Mouse (Mus musculus) embryo, embryonic 11.5 days (tissue): ENCODE measurements around the gene Fbxw4.
"Not testable (repeated sequence)": the region's sequence is repeated elsewhere in the genome, so short reads cannot be mapped to it uniquely, and the experiment has no call there.

Source experiments
- DNase-seq: peaks from one replicate; pipeline ENCODE4 v3.0.0-alpha.2; 2012; ENCODE audit warnings: low read depth, low spot score

Fbxw4 gene

GRCm38 (mm10) chr19:45580235-45580634 lies 79.9 kb downstream of the Fbxw4 start:
- no peak for DNase-seq

- DNase-seq: no peak
Observed at GRCm38 (mm10) chr19:45579416-45579815, 80.7 kb downstream of the Fbxw4 start.

GRCm38 (mm10) chr19:45578976-45579375 lies 81.1 kb downstream of the Fbxw4 start:
- DNase-seq: no peak

GRCm38 (mm10) chr19:45577141-45577750 lies 82.9 kb downstream of the Fbxw4 start:
- no peak for DNase-seq

DNA sequence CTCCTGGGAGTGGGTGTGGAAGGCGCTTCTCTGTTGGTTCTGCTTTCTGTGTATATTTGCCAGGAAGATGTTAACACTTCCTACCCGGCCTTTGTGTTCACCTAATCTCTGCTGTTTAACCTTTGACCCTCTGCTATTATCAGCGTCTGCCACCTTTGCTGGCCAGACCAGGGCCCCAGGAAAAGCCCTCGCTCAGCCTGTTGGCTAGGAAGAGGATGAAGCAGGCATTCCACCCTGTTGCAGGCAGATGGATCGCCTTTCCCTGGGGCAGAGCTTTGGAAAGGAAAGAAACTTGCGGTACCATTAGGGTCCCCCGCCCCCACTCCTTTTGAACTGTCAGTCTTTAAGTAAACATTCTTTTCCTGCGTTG lies 84.5 kb downstream of the Fbxw4 start:
- no peak for DNase-seq

DNA sequence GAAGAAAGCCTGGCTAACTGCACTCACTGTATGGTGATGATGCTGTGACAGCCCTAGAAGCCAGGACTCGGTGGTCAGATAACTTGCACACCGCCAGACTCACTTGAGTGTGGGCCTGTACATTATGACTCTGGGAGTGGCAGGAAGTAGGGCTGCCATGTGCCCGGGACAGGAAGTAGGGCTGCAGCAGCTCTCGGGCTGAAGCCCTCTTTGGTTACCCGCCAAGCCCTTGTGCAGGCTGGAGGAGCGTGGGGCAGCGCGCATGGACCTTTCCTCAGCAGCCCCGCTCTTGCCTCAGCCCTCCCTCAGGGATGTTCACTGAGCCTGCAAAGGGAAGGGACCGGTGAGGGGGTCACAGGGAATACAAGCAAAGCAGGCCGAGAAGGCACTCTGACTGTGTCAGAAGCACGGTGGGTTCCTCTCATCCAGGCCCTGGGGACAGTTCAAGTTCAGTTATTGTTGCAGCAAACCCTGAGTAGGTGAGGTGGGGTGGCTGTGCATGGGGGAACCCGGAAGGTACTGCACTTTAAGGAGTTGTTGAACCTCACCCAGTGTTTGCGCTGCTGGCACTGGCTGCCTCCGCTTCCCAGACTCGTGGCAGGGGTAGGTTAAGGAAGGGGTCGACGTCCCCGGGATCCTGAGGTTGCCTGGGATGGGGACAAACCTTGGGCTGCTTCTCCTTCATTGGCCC lies 85.0 kb downstream of the Fbxw4 start:
- no peak for DNase-seq

DNA sequence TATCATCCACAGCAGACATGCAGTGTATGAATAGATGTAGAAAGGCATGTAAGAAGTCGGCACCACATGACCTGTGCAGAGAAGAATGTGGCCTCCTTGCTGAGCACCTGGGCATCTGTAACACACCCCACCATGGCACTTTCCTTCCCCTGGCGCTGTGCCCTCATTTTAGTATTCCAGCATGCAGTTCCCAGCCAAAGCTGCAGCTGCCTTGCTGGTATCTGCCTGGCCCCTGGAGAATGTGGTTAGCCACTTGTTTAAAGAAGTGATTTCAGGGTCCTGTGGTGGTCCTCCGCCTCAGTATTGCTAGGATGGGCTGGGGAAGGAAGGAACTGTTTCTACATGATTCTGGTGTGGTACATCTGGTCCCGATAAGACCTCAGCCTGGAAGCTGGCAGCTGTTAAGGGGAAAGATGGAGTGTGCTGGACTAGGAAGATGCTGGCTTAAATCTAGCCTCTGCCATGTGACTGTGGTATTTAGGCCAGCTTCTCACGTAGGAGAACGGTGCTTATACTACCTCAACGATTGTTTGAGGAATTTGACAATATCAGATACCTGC lies 85.7 kb downstream of the Fbxw4 start:
- no peak for DNase-seq

DNA sequence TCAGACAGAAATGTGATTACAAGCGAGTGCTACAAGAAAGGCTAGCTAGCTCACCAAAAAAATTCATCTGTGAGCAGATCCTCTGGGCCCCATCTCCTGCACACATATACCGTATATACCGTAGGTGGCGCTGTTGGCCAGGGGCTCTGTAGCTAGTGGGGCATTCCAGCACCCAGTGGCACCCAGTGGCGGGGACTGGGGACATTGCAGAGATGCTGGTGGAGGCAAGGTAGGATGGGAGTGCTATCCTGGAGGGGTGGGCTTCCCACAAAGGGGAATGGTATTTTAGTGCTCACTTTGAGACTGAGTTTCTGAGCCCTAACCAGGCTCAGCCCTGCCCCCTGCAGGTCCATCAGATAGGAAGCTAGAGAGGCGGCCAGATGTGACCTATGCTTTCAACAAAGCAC lies 86.2 kb downstream of the Fbxw4 start:
- DNase-seq: peak; percentile 45

- no peak for DNase-seq
Observed at GRCm38 (mm10) chr19:45573033-45573432, 87.1 kb downstream of the Fbxw4 start.

GRCm38 (mm10) chr19:45567367-45567766 lies 92.7 kb downstream of the Fbxw4 start:
- no peak for DNase-seq

- no peak for DNase-seq
Observed at GRCm38 (mm10) chr19:45565925-45566715, 94.0 kb downstream of the Fbxw4 start.

DNA sequence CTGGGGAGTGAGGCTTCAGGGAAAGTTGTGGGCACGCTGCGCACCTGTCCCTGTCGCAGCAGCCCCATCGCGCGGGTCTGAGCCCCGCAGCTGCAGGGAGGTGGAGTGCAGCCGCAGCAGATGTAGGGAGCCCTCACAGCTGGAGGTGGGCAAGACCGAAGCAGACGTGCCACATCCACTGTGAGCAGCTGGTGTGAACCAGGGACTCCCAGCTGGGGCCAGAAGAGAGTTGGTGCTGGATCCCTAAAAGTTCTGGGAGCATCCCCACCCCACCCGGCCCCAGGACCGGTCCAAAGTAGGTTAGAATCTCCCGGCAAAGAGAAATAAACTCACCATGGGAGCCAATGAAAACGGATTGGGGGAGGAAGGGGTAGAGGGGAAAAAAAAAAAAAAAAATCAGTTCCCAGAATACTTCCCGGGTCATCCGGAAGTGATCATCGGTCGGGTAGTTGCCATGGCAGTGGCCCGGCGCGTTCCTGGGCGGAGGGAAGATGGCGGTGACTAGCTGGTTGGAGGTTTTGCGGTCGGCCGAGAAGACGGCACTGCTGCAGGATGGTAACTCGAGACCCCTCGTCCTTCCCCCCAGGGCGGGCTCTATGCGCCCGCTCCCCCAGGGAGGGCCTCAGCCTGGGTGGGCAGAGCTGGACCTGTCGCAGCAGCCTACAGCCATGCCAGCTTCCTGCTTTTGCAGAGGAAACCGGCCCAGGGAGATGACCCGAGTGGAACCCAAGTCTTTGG lies 99.8 kb downstream of the Fbxw4 start, which contains the start of the genes Poll and Gm17018:
Gene Poll, minus strand, starts transcription at position 379 of the 738 bp plus-strand sequence.
Gene Gm17018, plus strand, starts transcription at position 463 of the 738 bp plus-strand sequence.
- peak; percentile 66 for DNase-seq

GRCm38 (mm10) chr19:45554136-45554535 lies 106.0 kb downstream of the Fbxw4 start:
- DNase-seq: no peak

DNA sequence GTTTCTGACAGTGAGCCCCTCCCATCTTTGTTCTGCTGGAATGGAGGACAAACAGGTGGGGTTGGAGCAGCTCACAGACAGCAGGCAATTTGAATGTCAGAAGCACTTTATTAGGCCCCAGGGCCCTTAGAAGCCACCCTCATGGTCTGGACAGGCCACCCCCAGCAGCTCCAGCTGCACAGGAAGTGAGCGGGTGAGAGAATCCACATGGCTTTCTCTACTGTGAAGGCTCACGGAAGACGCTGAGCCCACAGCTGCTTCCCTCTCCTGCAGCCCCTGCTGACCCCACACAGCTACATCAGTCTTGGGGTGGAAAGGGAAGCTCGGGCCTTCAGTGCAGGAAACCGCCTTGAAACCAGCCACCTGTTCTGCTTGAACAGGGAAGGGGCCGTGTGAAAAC lies 107.9 kb downstream of the Fbxw4 start:
- no peak for DNase-seq

DNA sequence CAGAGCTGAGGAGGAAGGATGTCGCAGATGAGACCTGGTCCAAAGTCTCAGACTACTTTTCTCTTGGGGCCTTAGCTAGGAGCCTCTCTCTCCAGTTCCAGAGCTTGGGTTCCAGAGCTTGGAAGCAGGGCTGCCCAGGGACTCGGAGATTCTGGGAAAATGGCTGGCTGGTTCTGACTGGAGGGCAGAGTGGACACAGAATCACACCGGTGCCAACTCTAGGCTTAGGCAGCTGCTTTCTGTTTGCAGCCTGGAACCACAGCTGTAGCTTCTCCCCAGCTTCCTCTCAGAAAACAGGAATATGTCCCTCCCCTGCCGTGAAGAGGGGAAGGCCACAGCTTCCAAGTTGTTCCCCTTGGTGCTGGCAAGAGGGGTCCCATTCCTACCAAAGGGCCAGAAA lies 110.2 kb downstream of the Fbxw4 start:
- DNase-seq: no peak

- DNase-seq: no peak
Observed at GRCm38 (mm10) chr19:45549128-45549915, 110.8 kb downstream of the Fbxw4 start.

DNA sequence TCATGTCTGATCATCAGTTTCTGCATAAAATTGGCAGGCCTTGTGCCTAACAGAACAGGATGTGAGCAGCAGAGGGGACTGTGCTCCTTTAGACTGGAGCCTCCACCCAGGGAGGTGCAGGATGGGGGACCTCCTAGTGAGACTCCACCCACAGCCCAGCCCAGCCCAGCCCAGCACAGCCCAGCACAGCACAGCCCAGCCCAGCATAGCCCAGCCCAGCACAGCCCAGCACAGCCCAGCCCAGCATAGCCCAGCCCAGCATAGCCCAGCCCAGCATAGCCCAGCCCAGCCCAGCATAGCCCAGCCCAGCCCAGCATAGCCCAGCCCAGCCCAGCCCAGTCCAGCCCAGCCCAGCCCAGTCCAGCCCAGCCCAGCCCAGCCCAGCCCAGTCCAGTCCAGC lies 111.9 kb downstream of the Fbxw4 start:
- not testable (repeated sequence) for DNase-seq

- DNase-seq: peak; percentile 78
Observed at GRCm38 (mm10) chr19:45544925-45545321, 115.2 kb downstream of the Fbxw4 start.

GRCm38 (mm10) chr19:45544152-45544924 lies 115.8 kb downstream of the Fbxw4 start:
- no peak for DNase-seq

DNA sequence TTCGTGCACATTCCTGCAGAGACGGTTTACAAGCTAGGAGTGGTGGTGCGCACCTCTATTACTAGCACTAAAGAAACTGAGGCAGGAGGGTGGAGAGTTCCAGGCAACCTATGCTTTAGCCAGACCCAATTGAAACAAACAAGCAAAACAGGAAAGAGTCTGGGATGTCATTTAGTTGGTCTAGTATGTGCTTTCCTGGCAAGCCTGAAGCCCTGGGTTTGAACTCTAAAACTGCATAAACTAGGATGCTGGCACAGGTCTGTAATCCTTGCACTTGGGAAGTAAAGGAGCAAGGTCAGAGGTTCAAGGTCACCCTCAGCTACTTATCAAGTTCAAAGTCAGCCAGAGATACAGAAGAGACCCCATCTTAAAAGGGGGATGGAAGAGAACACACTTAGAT lies 118.1 kb downstream of the Fbxw4 start:
- no peak for DNase-seq
